Mouse (Mus musculus): Measurements from ENCODE around the gene Gm5725.
"Not testable (repeated sequence)": the region's sequence is repeated elsewhere in the genome, so short reads cannot be mapped to it uniquely, and the experiment has no call there.

Gene Gm5725

GRCm38 (mm10) chr7:21844167-21844566 lies at the start of gene Gm5725:
TSS of gene Gm5725 (minus strand) at chr7:21844267.
- DNase-seq = not testable (repeated sequence)

GRCm38 (mm10) chr7:21832051-21832450 lies 12.0 kb downstream of the Gm5725 start, which contains the start of gene Vmn1r135:
TSS of gene Vmn1r135 (plus strand) at chr7:21832351.
- not testable (repeated sequence) for DNase-seq

- not testable (repeated sequence) for DNase-seq
Observed at GRCm38 (mm10) chr7:21796628-21797027, 47.4 kb downstream of the Gm5725 start, which contains the start of gene Gm4177. TSS of gene Gm4177 (minus strand) at chr7:21796728.

All from thymus, postnatal 36 days (tissue).